Mouse (Mus musculus) stomach, postnatal 0 days (tissue): ENCODE data around the gene 1110051M20Rik.

Experiments
- CTCF ChIP-seq: IDR thresholded peaks from 2 replicates; pipeline ENCODE4 v1.5.1; 2016; ENCODE audit warnings: antibody characterized with exemption, low read depth, mild to moderate bottlenecking, moderate library complexity
- EP300 ChIP-seq: optimal IDR thresholded peaks from 2 replicates; pipeline ENCODE3; 2016; ENCODE audit warnings: antibody characterized with exemption

- no peak for TF ChIP-seq CTCF
- no peak for TF ChIP-seq EP300
These were observed 32.3 kb upstream of the 1110051M20Rik start for GRCm38 (mm10) chr2:91476841-91477240.
